Mouse (Mus musculus): ENCODE data around the gene Thbd. TPM values are rescaled to one million over a fixed set of nuclear protein-coding genes. Genes with fewer than 3 reads are reported as not detected.
A peak's percentile ranks its signal among the peaks of the same experiment; 100 is the strongest.

Gene Thbd
- polyA plus RNA-seq, 1 experiment, result 28.4 TPM

DNA sequence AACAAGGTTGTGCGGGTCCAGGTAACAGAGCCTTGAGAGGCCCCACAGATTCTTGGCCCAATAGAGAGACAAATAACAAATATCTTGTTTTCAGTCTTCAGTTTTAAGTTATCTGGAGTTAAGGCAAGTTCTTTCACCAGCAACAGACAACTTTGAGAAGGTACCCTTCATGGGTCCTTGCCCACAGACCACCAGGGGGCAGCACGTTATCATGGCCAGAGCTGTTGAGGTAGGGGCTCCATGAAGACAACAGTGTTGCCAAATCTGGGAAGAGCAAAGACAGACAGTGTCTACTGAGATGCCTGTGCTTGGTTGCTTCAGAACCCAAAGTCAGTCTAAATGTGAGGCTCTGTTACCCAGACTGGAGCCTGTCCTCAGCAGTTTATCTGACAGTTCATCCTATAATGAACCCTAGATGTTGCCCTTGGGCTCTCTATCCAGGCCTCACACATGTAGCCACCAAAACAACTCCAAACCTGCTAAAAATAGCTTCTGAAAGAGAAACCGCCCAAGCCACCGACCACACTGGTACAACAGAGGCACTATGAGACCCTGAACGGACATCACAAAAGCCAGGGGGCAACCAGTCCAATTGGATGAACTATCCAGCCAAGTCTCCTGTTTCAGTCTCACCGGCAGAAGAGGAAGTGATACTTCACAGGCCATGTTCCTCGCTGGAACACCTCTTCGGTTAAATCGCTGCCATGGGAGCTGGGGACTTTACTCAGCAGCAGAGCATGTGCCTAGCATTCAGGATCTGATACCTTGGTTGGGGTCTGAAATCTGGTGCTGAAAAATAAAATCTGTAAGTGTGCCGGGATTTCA, 32.5 kb downstream of the Thbd start:
- Histone ChIP-seq H3K4me1 (ENCODE audit: control insufficient read depth, insufficient read depth, low read length) (no peaks in the 10 kb centered on the region), H3K36me3 (ENCODE audit: control insufficient read depth, insufficient read depth, low read length) (no peaks in the 10 kb centered on the region), H3K27ac (ENCODE audit: insufficient read depth, low read depth, low read length) (no peak overlapping the region), H3K27me3 (replicated peaks; ENCODE audit: control insufficient read depth, insufficient read depth, low read length) (no peaks in the 10 kb centered on the region), H3K4me3 (ENCODE audit: insufficient read depth, low read depth, low read length) (no peak overlapping the region)
- peak; percentile 38 for DNase-seq
- peak; percentile 61 for TF ChIP-seq CTCF (conservative IDR thresholded peaks at IDR 0.05; ENCODE audit: insufficient read depth, insufficient read length, low read depth, low read length)
- no peak for TF ChIP-seq POLR2A (IDR thresholded peaks at IDR 0.05; ENCODE audit: low read depth, low read length)
- 72% methylated on average over 10 of the region's 10 CpGs for WGBS

DNA sequence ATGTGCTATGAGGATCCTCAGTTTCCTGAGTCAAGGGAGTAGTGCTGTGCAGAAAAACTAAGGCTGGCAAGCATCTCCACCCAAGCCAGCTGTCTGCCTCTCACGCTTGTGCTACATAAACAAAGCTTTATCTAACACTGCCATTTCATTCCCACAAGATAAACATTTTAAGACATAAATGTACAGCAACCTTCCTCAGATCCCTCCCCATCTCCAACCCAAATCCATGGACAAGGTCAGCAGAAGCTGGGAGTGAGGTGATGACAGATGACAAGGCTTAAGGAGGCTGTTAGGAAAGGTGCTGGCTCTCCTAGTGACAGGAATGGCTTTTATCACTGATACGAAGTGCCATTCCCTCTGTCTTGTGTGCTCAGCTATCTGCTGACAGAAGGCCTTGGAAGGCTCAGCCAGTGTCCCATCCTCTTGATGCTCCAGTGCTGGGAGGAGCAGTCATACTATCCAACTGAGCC, 34.4 kb downstream of the Thbd start:
- no peak for DNase-seq
- no peaks in the 10 kb centered on the region for H3K4me1 ChIP-seq (ENCODE audit: control insufficient read depth, insufficient read depth, low read length)
- no peak overlapping the region for H3K27ac ChIP-seq (ENCODE audit: insufficient read depth, low read depth, low read length)
- no peaks in the 10 kb centered on the region for H3K27me3 ChIP-seq (replicated peaks; ENCODE audit: control insufficient read depth, insufficient read depth, low read length)
- TF ChIP-seq POLR2A (IDR thresholded peaks at IDR 0.05; ENCODE audit: low read depth, low read length) (no peak), CTCF (conservative IDR thresholded peaks at IDR 0.05; ENCODE audit: insufficient read depth, insufficient read length, low read depth, low read length) (no peak)
- H3K4me3 ChIP-seq (ENCODE audit: insufficient read depth, low read depth, low read length), result no peak overlapping the region
- H3K36me3 ChIP-seq (ENCODE audit: control insufficient read depth, insufficient read depth, low read length), result no peaks in the 10 kb centered on the region
- 75% methylated on average over 2 of the region's 2 CpGs for WGBS

DNA sequence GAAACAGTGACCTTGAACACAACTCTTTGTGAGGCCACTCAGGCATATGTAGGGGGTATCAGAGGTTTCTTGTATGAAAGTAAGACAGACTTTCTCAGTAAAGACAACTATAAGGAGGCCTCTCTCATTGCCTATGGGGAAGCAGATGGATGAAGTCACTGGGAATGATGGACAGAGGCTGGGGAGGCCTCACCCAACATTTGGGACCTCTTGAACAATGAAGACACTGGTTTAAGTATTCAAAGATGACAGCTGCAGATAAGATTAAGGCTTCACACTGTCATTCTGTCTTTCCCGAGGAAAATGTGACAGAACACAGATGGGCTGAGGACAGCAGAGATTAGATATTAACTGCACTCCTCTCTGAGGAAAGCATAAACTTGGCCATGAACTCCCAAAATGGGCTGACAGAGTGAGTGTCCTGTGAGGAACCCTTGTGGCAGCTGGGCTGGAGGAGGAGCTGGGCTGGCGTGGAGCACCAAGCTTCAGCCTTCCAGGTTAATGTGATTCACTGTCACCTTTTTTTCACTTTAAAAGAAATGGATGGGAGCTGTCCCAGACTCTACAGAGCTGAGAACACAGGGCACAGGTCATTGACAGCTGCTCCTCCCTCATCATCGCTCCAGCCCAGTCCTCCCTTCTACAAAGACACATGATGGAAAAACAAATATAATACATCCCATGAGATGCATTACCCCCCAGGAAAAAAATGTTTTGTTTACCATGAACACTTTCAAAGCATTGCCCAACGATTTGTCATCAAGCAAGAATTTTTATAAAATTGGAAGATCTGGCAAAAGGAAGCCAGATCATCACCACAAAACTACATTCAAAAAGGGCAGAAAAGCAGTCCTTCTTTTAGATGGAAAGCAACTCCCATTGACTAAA, 36.0 kb downstream of the Thbd start:
- Histone ChIP-seq H3K36me3 (ENCODE audit: control insufficient read depth, insufficient read depth, low read length) (no peaks in the 10 kb centered on the region), H3K27ac (ENCODE audit: insufficient read depth, low read depth, low read length) (no peak overlapping the region), H3K4me3 (ENCODE audit: insufficient read depth, low read depth, low read length) (no peak overlapping the region), H3K4me1 (ENCODE audit: control insufficient read depth, insufficient read depth, low read length) (no peaks in the 10 kb centered on the region), H3K27me3 (replicated peaks; ENCODE audit: control insufficient read depth, insufficient read depth, low read length) (no peaks in the 10 kb centered on the region)
- WGBS, result 51% methylated on average over 4 of the region's 4 CpGs
- no peak for TF ChIP-seq CTCF (conservative IDR thresholded peaks at IDR 0.05; ENCODE audit: insufficient read depth, insufficient read length, low read depth, low read length)
- TF ChIP-seq POLR2A (IDR thresholded peaks at IDR 0.05; ENCODE audit: low read depth, low read length), result no peak
- DNase-seq, result no peak

DNA sequence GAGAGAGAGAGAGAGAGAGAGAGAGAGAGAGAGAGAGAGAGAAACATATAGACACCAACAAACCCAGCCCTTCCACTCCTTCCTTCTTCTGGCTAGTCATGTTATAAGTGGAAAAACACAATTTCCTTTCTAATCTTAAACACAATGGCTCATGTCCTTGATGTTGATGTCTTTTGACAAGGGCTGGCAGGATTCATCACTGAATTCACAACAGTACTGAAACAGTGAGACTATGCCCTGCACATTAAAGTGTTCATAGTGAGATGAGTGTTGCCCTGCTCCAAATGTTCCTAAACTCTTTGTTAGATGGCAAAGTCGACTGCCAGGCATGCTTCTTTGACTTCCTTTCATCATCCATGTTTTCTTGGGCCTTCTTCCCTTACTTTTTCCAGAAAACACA, 42.8 kb downstream of the Thbd start:
- Histone ChIP-seq H3K27ac (ENCODE audit: insufficient read depth, low read depth, low read length) (no peak overlapping the region), H3K36me3 (ENCODE audit: control insufficient read depth, insufficient read depth, low read length) (no peaks in the 10 kb centered on the region), H3K4me3 (ENCODE audit: insufficient read depth, low read depth, low read length) (no peak overlapping the region), H3K4me1 (ENCODE audit: control insufficient read depth, insufficient read depth, low read length) (no peaks in the 10 kb centered on the region), H3K27me3 (replicated peaks; ENCODE audit: control insufficient read depth, insufficient read depth, low read length) (no peaks in the 10 kb centered on the region)
- 43% methylated on average over 1 of the region's 1 CpGs for WGBS
- TF ChIP-seq CTCF (conservative IDR thresholded peaks at IDR 0.05; ENCODE audit: insufficient read depth, insufficient read length, low read depth, low read length), result no peak
- no peak for TF ChIP-seq POLR2A (IDR thresholded peaks at IDR 0.05; ENCODE audit: low read depth, low read length)
- DNase-seq, result no peak

DNA sequence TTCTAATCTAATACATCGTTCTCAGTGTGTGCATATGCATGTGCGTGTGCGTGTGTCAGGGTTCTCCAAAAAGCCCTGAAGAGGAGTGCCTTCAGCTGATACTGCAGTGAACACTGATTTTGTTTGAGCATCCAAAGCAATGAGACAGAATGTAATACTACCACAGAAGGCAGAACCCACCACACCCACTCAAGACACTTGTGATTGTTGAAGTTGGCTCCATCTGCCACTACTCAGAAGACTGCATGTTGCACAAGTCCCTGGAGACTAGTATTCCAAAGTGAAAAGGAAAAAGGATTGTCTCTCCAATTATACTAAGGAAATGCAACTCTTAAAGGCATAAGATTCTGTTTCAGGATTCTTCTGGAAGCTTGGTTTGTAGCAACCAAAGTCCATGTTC, 43.5 kb downstream of the Thbd start:
- no peaks in the 10 kb centered on the region for H3K4me1 ChIP-seq (ENCODE audit: control insufficient read depth, insufficient read depth, low read length)
- WGBS, result 89% methylated on average over 3 of the region's 3 CpGs
- TF ChIP-seq CTCF (conservative IDR thresholded peaks at IDR 0.05; ENCODE audit: insufficient read depth, insufficient read length, low read depth, low read length), result no peak
- TF ChIP-seq POLR2A (IDR thresholded peaks at IDR 0.05; ENCODE audit: low read depth, low read length), result no peak
- DNase-seq, result peak; percentile 21
- no peak overlapping the region for H3K4me3 ChIP-seq (ENCODE audit: insufficient read depth, low read depth, low read length)
- no peak overlapping the region for H3K27ac ChIP-seq (ENCODE audit: insufficient read depth, low read depth, low read length)
- no peaks in the 10 kb centered on the region for H3K27me3 ChIP-seq (replicated peaks; ENCODE audit: control insufficient read depth, insufficient read depth, low read length)
- no peaks in the 10 kb centered on the region for H3K36me3 ChIP-seq (ENCODE audit: control insufficient read depth, insufficient read depth, low read length)

DNA sequence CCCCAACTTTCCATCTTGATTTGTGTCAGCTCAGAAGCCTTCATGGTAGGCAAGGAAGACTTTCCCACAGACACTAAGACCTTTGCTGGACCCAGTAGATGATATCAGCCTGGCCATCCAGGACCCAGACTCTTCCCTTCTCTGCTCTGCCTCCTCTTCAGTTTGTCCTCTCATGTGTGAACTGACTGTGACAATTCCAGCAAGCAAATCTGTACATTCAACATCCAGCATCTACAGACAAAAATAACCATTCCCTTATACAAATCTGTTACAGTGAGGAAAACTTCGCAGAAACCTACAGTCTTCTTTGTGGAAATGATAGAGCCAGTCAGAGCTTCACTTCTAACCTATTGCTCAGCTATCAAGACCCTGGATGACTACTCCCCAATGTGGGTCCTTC, 50.8 kb downstream of the Thbd start:
- 89% methylated on average over 1 of the region's 1 CpGs for WGBS
- no peaks in the 10 kb centered on the region for H3K36me3 ChIP-seq (ENCODE audit: control insufficient read depth, insufficient read depth, low read length)
- no peak for DNase-seq
- no peak overlapping the region for H3K27ac ChIP-seq (ENCODE audit: insufficient read depth, low read depth, low read length)
- H3K27me3 ChIP-seq (replicated peaks; ENCODE audit: control insufficient read depth, insufficient read depth, low read length), result no peaks in the 10 kb centered on the region
- no peaks in the 10 kb centered on the region for H3K4me1 ChIP-seq (ENCODE audit: control insufficient read depth, insufficient read depth, low read length)
- H3K4me3 ChIP-seq (ENCODE audit: insufficient read depth, low read depth, low read length), result no peak overlapping the region
- TF ChIP-seq CTCF (conservative IDR thresholded peaks at IDR 0.05; ENCODE audit: insufficient read depth, insufficient read length, low read depth, low read length) (no peak), POLR2A (IDR thresholded peaks at IDR 0.05; ENCODE audit: low read depth, low read length) (no peak)

Other genes starting within 250 kb of the Thbd start
- gene Sstr4, start 12.8 kb downstream of the Thbd start, polyA plus RNA-seq (2012; rRNA removed), result 0.34 and 0.36 TPM in 2 replicates
- gene Cd93, start 35.4 kb upstream of the Thbd start, polyA plus RNA-seq (2012; rRNA removed), result 8.6 and 10.3 TPM in 2 replicates

Data from kidney, adult 2 months (tissue).